Mouse (Mus musculus): Measurements from ENCODE around the gene Wwp2. TPM values are rescaled to one million over a fixed set of nuclear protein-coding genes. Genes with fewer than 3 reads are reported as not detected.

Gene Wwp2
- polyA plus RNA-seq (2012): 50.6 and 50.8 TPM in 2 replicates

GRCm38 (mm10) chr8:107435962-107436831 lies at the start of gene Wwp2:
TSS of gene Wwp2 (plus strand) at chr8:107436365.

DNA sequence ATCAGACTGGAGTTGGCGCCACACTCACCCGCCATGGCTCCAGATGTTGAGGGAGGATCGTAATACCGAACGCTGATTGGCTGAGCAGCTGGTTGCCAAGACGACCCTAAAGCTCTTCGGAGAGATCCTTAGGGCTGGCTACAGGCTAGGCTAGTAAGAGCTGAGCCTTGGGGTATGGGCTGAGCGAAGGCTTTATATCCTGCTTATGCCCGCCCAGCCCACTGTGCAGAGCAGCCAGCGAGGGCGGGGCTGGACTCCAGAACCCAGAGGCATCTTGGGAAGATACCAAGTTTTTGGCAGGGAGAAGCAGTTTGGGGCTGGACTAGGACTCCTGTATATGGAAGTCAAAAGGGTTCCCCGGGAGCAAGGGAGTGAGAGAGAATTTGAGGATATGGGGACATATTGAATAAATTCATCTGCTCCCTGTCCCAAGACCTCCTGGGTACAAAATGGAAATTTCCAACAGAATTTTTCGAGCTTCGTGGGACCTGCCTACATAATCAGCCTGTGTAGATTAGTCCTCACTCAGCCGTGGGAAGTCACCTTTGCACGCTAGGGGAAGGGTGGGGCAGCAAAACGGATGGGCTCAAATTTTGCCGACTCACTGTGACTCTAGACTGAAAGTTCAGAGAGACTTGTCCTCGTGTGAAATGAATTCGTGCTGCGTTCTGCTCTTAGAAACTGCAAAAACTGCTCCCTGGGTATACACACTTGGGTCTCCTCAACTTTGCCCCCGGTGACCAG lies 33.0 kb upstream of the Wwp2 start, which contains the start of gene Nqo1:
Nqo1 (minus strand) TSS at position 169 of the 744 bp plus-strand sequence.

DNA sequence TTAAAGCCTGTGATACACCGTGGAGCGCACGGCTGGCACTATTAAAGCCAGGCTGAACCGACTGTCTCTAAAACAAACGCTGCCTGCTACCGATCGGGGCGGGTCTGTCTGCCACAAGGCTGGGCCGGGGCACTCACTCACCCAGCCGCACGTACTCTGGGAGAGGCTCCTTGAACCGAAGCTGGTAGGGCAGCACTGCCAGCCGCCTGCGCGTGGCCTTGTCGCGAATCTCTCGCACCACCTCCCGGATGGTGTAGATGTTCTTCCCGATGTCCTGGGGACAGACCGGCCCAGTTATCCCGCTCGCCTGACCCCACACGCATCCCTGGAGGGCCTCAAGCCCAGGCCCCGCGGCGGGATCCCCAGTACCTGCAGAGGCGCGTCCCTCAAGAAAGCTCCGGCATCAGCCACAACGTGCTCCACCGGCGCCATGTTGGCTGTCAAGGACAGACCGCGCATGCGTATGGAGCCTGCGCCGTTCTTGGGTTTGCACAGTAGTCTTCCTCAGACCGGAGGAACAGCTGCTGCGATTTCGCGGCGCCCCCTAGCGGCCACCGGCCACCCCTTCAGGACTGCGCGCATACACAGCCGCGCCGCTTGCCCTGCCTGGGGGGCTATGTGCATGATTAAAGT lies 11.5 kb upstream of the Wwp2 start, which contains the start of gene Nob1:
Nob1 (minus strand) TSS at position 455 of the 633 bp plus-strand sequence.

DNA sequence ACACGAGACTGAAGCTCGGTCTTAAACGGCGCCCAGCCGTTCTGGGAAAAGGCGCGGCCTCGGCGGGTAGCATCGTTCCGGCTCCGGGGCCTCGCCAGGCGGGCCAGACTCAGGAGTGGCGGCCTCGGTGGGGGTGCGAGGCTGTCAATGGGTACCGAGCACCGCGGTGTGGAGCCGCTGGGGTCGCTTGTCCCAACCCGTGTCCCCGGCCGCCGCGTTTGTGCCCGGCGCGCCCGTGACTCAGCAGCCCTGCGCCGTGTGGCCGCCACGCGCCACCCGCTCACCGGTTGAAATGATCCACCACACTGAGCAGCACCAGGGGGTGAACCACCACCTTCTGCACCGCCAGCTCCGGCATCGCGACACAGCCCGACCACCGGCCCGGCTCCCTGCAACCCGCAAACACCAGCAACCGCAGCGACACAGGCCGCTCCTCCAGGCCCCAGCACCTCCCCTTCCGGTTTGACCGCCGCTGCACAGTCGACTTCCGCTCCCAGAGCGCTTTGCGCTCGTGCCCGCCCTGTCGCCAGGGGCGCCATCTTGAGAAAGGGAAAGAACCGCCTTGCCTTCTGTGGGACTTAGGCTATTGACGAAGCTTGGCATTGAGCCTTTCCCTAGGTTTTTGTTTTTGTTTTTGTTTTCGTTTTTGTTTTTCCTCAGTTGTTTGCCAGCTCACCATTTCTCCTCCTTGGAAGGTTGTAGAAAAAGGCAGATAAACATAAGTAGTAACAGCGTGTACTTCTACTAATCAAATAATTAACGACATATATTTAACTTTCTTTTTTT lies 152.0 kb downstream of the Wwp2 start, which contains the start of gene Psmd7:
Psmd7 (minus strand) TSS at position 470 of the 786 bp plus-strand sequence.

Other genes with a start within 250 kb of the Wwp2 start
- gene Nfat5, start 142.9 kb upstream of the Wwp2 start, polyA plus RNA-seq (2012): 3.5 and 5.3 TPM in 2 replicates
- 0.15 and 0.25 TPM in 2 replicates for gene Nqo1, start 33.2 kb upstream of the Wwp2 start, polyA plus RNA-seq (2012)
- gene Nob1, start 11.3 kb upstream of the Wwp2 start, polyA plus RNA-seq (2012): 65.4 and 81.7 TPM in 2 replicates
- 31.7 and 39.0 TPM in 2 replicates for gene Psmd7, start 152.1 kb downstream of the Wwp2 start, polyA plus RNA-seq (2012)

Data from megakaryocyte-erythroid progenitor cell, adult 5 weeks (primary cell).